Mouse (Mus musculus) Muller cell, postnatal 12 days (primary cell): ENCODE measurements at regions not wholly inside any gene's neighbourhood (a gene's known extent, or its start where the extent isn't known, plus 50 kb on each side); places are given as distances from the start of the nearest gene placed in this dataset.

ENCODE experiments used
- DNase-seq: peaks from one replicate; pipeline ENCODE4 v3.0.0-alpha.2; 2015; ENCODE audit errors: inconsistent ontology term

DNA sequence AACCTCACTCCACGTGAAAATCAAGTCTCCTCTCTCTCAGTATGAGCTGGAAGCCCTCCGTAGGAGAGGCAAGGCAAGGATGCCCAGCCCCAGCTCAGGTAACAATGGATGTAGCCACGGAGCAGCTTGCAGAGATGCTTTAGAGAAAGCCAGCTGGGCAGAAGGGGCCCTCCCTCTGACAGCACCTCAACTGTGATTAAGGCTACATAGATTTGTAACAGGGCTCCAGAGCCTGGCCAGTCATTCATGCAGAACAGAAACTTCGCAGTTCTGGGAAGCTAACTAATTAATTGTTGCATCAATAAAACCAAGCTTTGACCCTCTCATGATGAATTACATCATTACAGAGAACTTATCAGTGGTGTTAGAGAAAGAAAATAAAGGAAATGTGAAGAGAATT, 480.8 kb downstream of the Grin2a start:
- DNase-seq: peak; percentile 33
